Mouse (Mus musculus) right cerebral cortex, postnatal 36 days (tissue): Measurements from ENCODE around the gene Gm28230.

Experiments
- DNase-seq, 2 experiments: peaks; one replicate each; pipeline ENCODE4 v3.0.0; 2022; ENCODE audit warnings: low spot score in 2 of 2, mixed read lengths in 1 of 2

Gm28230 gene

GRCm38 (mm10) chr2:74739869-74740268 is 13.3 kb downstream of the Gm28230 start:
- no peak for DNase-seq

GRCm38 (mm10) chr2:74740311-74741091 is 14.0 kb downstream of the Gm28230 start:
- no peak for DNase-seq

- DNase-seq = no peak
These were observed 14.9 kb downstream of the Gm28230 start for GRCm38 (mm10) chr2:74741252-74741978.

- no peak for DNase-seq
These were observed 15.4 kb downstream of the Gm28230 start for GRCm38 (mm10) chr2:74741979-74742277.

DNA sequence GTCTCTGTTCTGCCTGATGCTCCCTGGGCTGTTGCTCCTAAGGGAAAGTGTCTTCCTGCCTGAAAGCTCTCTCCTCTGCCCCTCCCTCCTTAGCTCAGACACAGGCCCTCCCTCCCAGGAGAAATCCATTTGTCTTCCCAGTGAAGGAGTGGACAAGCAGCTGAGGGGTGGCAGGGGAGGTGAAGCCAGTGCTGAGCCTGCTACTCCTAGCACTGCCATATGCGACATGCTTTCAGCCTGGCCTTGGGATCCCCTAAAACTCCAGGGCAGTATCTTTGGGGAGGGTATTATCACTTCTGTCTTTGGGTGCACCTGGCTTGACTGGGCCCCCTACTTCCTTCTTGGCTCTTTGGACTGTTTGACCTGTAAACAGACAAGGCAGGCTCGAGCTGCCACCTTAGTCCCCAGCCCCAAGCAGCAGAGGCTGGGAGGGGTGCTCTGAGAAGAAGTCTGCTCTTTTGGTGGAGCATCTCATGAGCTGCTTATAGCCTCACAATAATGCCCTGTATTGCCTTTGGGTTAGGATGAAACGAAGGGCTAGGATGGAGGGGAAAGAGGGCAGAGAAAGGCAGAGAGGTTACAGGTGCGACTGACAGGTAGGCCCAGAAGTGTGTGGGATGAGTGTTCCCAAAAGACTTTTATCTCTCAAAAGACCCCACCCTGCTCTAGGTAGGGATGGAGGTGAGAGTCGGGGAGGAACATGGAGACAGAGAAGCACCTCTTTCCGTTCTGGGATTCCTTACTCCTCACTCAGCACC is 19.2 kb downstream of the Gm28230 start:
- DNase-seq = no peak

- DNase-seq = no peak
These were observed 19.9 kb downstream of the Gm28230 start for GRCm38 (mm10) chr2:74746298-74746921.

DNA sequence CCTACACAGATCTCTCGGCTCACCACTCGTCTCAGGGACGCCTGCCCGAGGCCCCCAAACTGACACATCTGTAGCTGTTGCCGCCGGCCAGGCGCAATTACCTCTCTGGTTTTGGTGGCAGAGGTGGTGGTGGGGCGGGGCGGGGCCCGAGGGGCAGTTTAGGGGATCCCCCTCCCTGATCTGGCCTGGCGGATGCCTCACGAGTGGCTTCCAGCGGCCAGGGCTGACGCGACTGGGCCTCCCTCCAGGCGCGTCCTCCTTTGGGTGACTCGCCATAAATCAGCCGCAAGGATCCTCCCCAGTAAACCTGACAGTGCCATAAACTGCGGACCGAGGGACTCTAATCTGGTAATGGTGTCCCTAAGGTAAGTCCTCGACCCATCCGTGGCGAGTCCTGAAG is 20.5 kb downstream of the Gm28230 start:
- no peak for DNase-seq

- DNase-seq = no peak
These were observed 21.2 kb downstream of the Gm28230 start for GRCm38 (mm10) chr2:74747661-74748141.

GRCm38 (mm10) chr2:74748436-74748995 is 22.0 kb downstream of the Gm28230 start:
- no peak for DNase-seq

- no peak for DNase-seq
These were observed 23.0 kb downstream of the Gm28230 start for GRCm38 (mm10) chr2:74749337-74750121.

DNA sequence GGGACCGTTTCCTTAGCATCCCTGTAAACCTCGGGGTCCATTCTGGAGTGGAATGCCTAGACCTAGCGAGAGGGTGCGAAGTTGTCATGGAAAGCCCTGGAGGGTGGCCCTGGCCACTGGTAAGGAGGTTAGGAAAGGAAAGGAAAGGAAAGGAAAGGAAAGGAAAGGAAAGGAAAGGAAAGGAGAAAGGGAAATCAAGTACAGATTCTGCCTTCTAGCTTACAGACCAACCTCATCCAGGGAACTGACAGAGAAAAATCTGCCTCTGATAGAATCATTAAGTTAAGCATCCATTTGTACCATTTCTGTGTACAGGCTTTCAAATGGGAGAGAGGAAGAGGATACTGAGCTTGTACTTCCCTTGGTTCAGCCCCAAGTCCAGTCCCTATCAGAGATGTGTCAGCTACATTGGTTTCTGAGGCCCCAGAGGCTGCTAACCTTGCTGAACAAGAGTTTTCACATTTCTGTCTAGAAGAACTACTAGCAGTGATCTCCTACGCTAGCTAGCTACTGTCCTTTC is 24.3 kb downstream of the Gm28230 start:
- no peak for DNase-seq

- no peak for DNase-seq
These were observed 25.3 kb downstream of the Gm28230 start for GRCm38 (mm10) chr2:74751861-74752260.

DNA sequence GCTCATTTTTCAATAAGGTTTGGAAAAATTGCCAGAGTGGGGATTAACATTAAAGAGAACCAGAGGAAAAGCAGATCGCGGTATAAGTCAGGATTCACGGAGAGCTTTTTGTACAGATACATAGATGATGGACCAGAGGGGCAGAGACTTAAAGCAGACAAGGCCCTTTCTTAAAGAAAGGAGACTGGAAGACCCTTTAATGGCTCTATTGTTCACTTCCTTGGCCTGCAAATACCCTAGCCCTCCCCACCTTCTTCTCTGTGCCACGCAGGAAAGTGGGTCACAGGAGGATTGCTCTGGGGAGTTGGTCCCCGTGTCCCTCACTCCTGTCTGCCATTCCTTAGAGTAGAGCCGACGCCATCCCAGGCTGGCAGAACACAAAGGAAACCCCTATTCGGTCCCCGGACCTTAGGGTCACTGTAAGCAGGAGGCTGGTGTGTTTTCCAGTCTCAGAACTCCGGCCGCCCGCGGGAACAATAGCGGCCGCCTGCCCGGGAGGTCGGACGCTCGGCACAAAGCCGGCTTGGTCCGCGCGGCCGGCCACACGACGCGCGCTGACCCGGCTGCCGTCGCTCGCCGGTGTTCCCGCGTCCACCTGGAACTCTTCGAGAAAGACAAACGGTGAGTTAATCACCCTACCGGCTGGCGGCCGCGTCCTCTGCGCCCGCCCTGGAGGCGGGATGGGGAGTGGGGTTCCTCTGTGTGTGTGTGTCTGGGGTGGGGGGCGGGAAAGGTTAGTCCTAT is 26.1 kb downstream of the Gm28230 start:
- DNase-seq = no peak

GRCm38 (mm10) chr2:74753175-74753523 is 26.6 kb downstream of the Gm28230 start:
- no peak for DNase-seq

GRCm38 (mm10) chr2:74753711-74754110 is 27.2 kb downstream of the Gm28230 start:
- no peak for DNase-seq

DNA sequence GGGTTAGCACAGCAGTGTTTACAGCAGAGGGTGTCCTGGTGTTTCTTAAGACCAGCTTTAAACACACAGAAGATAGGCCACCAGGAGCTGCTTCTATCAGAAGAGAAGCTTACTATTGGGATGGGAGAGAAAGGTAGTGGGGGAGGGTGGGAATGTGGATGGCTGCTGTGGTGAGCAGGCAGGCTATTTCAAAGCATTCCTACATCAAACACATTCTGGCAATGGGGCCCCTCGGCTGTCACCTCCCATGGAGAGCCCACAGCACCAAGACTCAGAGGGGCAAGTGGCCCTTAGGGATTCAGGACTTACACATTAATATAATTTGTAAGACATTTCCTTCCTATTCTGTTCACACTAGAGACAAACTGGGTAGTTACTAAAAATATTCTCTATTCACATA is 33.6 kb downstream of the Gm28230 start:
- DNase-seq = no peak

- DNase-seq = no peak
These were observed 35.4 kb downstream of the Gm28230 start for GRCm38 (mm10) chr2:74761941-74762340.

DNA sequence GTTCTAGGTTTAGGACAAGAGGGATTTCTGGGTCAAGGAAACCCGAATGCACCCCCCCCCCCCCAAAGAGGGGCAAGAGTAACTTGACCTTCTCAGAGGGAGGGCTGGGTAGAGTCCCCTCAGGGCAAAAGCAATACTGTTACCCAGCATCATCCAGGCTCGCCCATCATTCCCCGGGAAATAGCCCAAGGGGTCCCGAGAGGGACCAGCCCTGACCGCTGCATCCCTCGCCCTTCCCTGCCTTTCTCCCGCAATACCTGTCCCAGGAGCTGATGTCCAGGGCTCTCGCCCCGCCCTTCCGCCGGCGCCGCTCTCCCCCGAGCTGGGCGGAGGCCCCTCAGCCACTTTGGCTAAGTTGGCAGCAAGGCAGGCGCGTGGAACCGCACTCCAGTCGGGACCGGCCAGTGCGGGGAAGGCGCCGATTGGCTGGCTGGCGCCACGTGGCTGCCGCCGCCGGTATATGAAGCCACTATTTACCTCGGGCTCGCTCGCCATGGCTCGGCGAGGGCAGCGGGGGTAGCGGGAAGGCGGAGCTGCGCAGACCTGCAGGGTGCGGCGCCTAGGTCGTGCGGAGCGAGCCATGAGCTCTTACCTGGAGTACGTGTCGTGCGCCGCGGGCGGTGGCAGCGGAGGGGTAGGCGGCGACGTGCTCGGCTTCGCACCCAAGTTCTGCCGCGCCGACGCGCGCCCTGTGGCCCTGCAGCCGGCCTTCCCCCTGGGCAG is 36.2 kb downstream of the Gm28230 start, which contains the start of gene Hoxd1:
Gene Hoxd1 (plus strand): TSS at position 459 of the 723 bp plus-strand sequence.
- DNase-seq = no peak

DNA sequence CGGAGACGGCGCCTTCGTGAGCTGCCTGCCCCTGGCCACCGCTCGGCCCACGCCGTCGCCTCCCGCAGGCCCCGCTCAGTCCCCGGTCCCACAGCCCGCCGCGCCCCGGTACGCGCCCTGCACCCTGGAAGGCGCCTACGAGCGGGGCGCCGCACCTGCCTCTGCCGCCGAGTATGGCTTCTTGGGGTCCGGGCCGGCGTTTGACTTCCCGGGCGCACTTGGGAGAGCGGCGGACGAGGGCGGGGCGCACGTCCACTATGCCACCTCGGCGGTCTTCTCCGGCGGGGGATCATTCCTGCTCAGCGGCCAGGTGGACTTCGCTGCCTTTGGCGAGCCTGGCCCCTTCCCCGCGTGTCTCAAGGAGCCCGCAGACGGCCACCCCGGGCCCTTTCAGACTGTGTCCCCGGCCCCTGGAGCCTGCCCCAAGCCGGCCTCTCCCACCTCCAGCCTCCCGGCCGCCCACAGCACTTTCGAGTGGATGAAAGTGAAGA is 36.8 kb downstream of the Gm28230 start:
- DNase-seq = no peak
